In genomic region chr2:158273646-158274045, GRCm38 (mm10) we compare ENCODE assay signal across 11 mouse cellular contexts. TPM values are rescaled to one million over a fixed set of nuclear protein-coding genes. Genes with fewer than 3 reads are reported as not detected.
DNase-seq lines count a peak whose midpoint lies in the region.
"Had no signal": no experiment of that assay in that cellular context is flagged by ENCODE, and none has a peak within 500 bp of the region (broad histone marks: within the 10 kb centered on the region; RNA-seq: fewer than 3 reads in every experiment).

No protein-coding gene starts in this region.

- peak; percentile 73 for DNase-seq in heart, adult 11 months
- no peak for DNase-seq in heart, postnatal 10 days
- peak; percentile 55 for DNase-seq in embryonic facial prominence, embryonic 10.5 days (ENCODE audit: low spot score)
- peak; percentile 38 for DNase-seq in kidney, postnatal 10 days
- DNase-seq in retina, postnatal 1 day, result peak; percentile 70
- DNase-seq in adrenal gland, postnatal 4 days (ENCODE audit: low spot score in 2 of 2), result no peak
- DNase-seq in heart, postnatal 14 days, result no peak
- DNase-seq in cerebellum, adult 11 months, result no peak
- DNase-seq: liver had no signal

- WGBS in embryonic facial prominence, embryonic 10.5 days, result 20% methylated on average over 2 of the region's 2 CpGs

- H3K4me3 ChIP-seq in embryonic facial prominence, embryonic 10.5 days, result no peak overlapping the region

- peak overlapping the region; percentile 54 for H3K27ac ChIP-seq in embryonic facial prominence, embryonic 10.5 days (replicated peaks)

- H3K4me1 ChIP-seq in embryonic facial prominence, embryonic 10.5 days, result peaks cover 42% of the 10 kb centered on the region

- intact Hi-C loops in heart, postnatal 10 days (cut with DNase I), result no loop called here
- intact Hi-C loops in heart, postnatal 14 days (cut with DNase I), result no loop called here

- H3K27me3 ChIP-seq in embryonic facial prominence, embryonic 10.5 days (replicated peaks; ENCODE audit: low read depth, poor library complexity, severe bottlenecking), result no peaks in the 10 kb centered on the region

- H3K36me3 ChIP-seq in embryonic facial prominence, embryonic 10.5 days (replicated peaks), result no peaks in the 10 kb centered on the region

- no peaks in the 10 kb centered on the region for H3K9me3 ChIP-seq in embryonic facial prominence, embryonic 10.5 days

RNA-seq across cellular contexts. Expression of gene Bpi, which starts 15.8 kb away (rescaled TPM):
- total RNA-seq in heart, postnatal 10 days (2021), result not detected
- not detected in 2 replicates for polyA plus RNA-seq in embryonic facial prominence, embryonic 10.5 days (2016; fragmentation: Nextera tagmentation; extraction: Ambion mirVana)
- not detected for total RNA-seq in adrenal gland, postnatal 4 days (2021)
- not detected for total RNA-seq in heart, postnatal 14 days (2021)
- total RNA-seq: gastrocnemius, adult 8-10 months had no signal
- polyA plus RNA-seq: inflammation-experienced regulatory T-cells, adult 6 months had no signal

RNA-seq across cellular contexts. Expression of gene Lbp, which starts 32.6 kb away (rescaled TPM):
- total RNA-seq in heart, postnatal 10 days (2021), result 1 to 10 TPM; 5.9 to 6.6 TPM
- polyA plus RNA-seq in embryonic facial prominence, embryonic 10.5 days (2016; fragmentation: Nextera tagmentation; extraction: Ambion mirVana), result 1.9 and 3.4 TPM in 2 replicates
- 10 to 100 TPM; 23.0 to 36.4 TPM for total RNA-seq in adrenal gland, postnatal 4 days (2021)
- total RNA-seq in heart, postnatal 14 days (2021), result 10 to 100 TPM in 1 of 2 experiments, 1 to 10 TPM in 1; 8.7 to 11.6 TPM

RNA-seq across cellular contexts. Expression of gene D630003M21Rik, which starts 44.6 kb away (rescaled TPM):
- 1 to 10 TPM; 8.6 to 8.7 TPM for total RNA-seq in heart, postnatal 10 days (2021)
- polyA plus RNA-seq in embryonic facial prominence, embryonic 10.5 days (2016; fragmentation: Nextera tagmentation; extraction: Ambion mirVana), result 3.1 TPM in 2 replicates
- 1 to 10 TPM; 5.1 to 6.1 TPM for total RNA-seq in adrenal gland, postnatal 4 days (2021)
- total RNA-seq in heart, postnatal 14 days (2021), result 1 to 10 TPM; 7.0 to 7.4 TPM
- polyA plus RNA-seq: inflammation-experienced regulatory T-cells, adult 6 months had no signal

Comparison
In these comparisons a context has a peak if more than half of its experiments do, and no peak if none do; other contexts are left out.
1. DNase-seq: peak in heart, adult 11 months (single experiment), embryonic facial prominence, embryonic 10.5 days (single experiment), kidney, postnatal 10 days (single experiment) and retina, postnatal 1 day (single experiment); none in heart, postnatal 10 days (0 of 2), adrenal gland, postnatal 4 days (0 of 2), heart, postnatal 14 days (0 of 2) and cerebellum, adult 11 months (single experiment).